Mouse (Mus musculus) liver, postnatal 0 days (tissue): ENCODE measurements at regions not wholly inside any gene's neighbourhood (a gene's known extent, or its start where the extent isn't known, plus 50 kb on each side); places are given as distances from the start of the nearest gene placed in this dataset.

Experiments
- CTCF ChIP-seq: sonication (generic); IDR thresholded peaks from 2 replicates; pipeline ENCODE4 v1.5.1; 2016; ENCODE audit warnings: antibody characterized with exemption, low read depth
- EP300 ChIP-seq: IDR thresholded peaks from 2 replicates; pipeline ENCODE4 v1.6.1; 2016; ENCODE audit warnings: antibody characterized with exemption, low read depth, mild to moderate bottlenecking

GRCm38 (mm10) chr1:45723369-45723768 lies 71.6 kb upstream of the Wdr75 start:
- no peak for TF ChIP-seq EP300
- no peak for TF ChIP-seq CTCF
